Mouse (Mus musculus) subcutaneous adipose tissue, adult 2 months (tissue): ENCODE data around the gene Mapre1. TPM values are rescaled to one million over a fixed set of nuclear protein-coding genes. Genes with fewer than 3 reads are reported as not detected.

Experiments
- polyA plus RNA-seq: library from polyadenylated mRNA; depleted of rRNA; stranded (reverse); fragments of >200 nt; gene quantifications from 2 replicates; pipeline ENCODE4 v1.2.3, GENCODE M21; 2012; ENCODE audit warnings: low replicate concordance; rRNA removed

Gene Mapre1
- 13.2 and 16.4 TPM in 2 replicates for polyA plus RNA-seq

DNA sequence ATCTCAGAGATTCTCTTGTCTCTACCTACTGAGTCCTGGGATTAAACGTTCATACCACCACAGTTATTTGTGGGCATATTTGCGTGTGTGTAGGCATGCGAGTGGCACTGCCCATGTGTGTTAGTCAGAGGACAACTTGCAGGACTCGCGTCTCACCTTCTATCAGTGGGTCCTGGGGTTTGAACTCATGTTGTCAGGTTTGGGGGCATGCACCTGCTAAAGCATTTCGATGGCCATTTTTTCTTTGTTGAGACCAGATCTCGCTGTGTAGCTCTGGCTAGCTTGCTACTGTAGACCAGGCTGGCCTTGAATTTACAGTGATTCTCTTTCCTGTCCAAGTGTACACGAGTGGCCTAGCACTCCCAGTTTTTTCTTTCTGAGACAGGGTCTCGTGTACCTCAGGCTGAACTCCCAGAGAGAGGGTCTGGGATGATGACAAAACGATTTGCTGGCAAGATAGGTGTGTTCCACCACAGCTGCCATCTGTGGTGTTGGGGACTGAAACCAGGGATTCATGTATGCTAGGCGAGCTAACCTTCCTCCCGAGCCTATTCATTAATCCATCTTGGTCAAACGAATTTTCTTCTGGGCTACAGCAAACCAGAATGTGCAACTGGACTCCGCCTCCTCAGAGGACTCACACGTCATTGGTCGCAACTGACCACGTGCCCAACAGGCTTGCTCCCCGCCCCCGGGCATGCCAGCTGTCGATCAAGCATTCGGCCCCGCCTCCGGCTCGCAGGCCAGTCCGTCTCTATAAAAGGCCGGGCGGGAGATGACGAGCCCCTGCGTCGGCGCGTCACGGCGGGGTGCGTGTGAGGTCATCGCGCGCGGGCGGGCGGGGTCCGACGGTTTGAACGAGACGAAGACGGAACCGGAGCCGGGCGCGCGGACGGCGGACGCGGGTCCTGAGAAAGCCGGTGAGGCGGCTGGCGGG lies at the start of gene Mapre1:
Mapre1 (plus strand) TSS at position 775 of the 937 bp plus-strand sequence.

DNA sequence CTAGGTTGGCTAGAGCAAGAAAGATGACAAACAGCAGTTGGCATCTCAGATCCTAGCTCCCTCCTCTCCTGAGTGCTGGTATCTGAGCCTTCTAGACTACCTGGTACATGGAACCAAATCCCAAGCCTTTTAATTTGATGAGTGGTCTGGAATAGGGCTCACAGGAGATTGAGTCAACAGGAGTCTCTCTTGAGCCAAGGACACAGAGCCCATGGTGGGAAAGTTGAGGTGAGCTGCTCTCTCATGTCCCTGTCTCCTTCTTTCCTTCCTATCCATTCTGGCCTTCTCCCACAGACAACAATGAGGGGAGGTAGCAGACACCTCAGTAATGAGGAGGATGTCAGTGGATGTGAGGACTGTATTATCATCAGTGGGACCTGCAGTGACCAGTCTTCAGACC lies 44.7 kb upstream of the Mapre1 start, which contains the start of gene Dnmt3c:
Dnmt3c (plus strand) TSS at position 301 of the 400 bp plus-strand sequence.

DNA sequence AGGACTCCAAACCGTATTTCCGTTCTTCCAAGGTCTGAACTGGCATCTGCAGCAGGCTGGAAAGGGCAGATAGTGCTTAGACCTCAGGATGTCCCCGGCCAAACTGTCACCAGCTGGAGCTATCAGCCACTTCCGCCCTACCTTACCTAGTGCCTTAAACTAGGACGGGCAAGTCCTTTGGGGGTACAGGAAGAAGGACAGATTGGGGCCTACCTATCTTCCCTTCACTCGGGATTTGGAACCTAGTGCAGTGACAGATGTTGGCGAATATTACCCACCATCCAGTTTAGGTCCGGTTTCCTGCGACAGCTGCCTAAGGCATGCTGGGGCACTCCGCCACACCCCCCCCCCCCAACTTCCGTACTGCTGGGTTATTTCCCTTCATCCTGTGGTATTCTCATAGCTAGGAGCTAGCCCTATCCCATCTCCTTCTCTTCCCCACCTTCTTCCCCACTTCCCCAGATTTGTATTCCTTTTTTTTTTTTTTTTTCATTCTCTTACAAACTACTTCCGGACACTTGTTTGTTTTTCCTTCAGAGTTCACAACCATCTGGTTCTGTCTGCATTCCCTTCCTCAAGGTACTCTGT lies 38.4 kb downstream of the Mapre1 start, which contains the start of gene Efcab8:
Efcab8 (plus strand) TSS at position 538 of the 588 bp plus-strand sequence.

Other genes with a start within 250 kb of the Mapre1 start
- gene 4930404H24Rik, start 248.5 kb upstream of the Mapre1 start, polyA plus RNA-seq = not detected in 2 replicates
- gene Nol4l, start 211.3 kb upstream of the Mapre1 start, polyA plus RNA-seq = 6.7 and 11.1 TPM in 2 replicates
- 21.0 and 23.6 TPM in 2 replicates for gene Commd7, start 108.5 kb upstream of the Mapre1 start, polyA plus RNA-seq
- 1.8 and 5.2 TPM in 2 replicates for gene Dnmt3b, start 91.8 kb upstream of the Mapre1 start, polyA plus RNA-seq
- not detected in 2 replicates for gene Dnmt3c, start 44.6 kb upstream of the Mapre1 start, polyA plus RNA-seq
- gene Efcab8, start 38.7 kb downstream of the Mapre1 start, polyA plus RNA-seq = 1.1 and 2.4 TPM in 2 replicates
- gene Sun5, start 129.8 kb downstream of the Mapre1 start, polyA plus RNA-seq = not detected in 2 replicates
- gene Bpifb2, start 133.8 kb downstream of the Mapre1 start, polyA plus RNA-seq = not detected in 2 replicates
- 0.09 and 2.1 TPM in 2 replicates for gene Bpifb6, start 159.1 kb downstream of the Mapre1 start, polyA plus RNA-seq
- gene Bpifb3, start 177.0 kb downstream of the Mapre1 start, polyA plus RNA-seq = 0.06 TPM in 1 of 2 replicates, not detected in the other
- not detected in 2 replicates for gene Bpifb4, start 196.9 kb downstream of the Mapre1 start, polyA plus RNA-seq
- gene Bpifa6, start 233.7 kb downstream of the Mapre1 start, polyA plus RNA-seq = not detected in 2 replicates